Mouse (Mus musculus): Measurements from ENCODE around the gene C2cd4c.

DNA sequence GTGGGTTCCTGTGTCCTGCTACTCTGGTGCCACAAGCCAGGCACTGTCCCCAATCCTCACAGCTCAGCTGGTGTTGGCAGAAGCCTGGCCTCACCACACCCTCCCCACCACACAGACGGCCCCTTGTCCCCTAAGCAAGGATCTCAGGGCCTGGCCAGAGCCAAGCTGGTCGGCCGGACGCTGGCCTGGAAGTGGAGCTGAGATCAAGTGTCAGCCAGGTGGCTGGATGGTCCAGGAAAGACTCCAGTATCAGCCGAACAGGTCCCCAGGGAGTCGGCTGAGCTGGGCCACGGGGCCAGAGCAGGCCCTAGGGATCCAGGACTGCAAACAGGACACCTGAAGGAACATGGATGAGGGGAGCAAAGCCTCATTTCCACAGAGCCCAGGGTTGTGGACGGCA, 31.9 kb upstream of the C2cd4c start, which contains the start of gene Odf3l2:
- no peak for TF ChIP-seq POLR2A (IDR thresholded peaks at IDR 0.05; ENCODE audit: extremely low read depth, insufficient read depth, low read length)
- no peak for TF ChIP-seq CTCF (IDR thresholded peaks at IDR 0.05; ENCODE audit: extremely low read depth, insufficient read depth, low read length)

Data from cortical plate, adult 2 months (tissue).